8 mouse cellular contexts compared by ENCODE assay signal in the genomic region with DNA sequence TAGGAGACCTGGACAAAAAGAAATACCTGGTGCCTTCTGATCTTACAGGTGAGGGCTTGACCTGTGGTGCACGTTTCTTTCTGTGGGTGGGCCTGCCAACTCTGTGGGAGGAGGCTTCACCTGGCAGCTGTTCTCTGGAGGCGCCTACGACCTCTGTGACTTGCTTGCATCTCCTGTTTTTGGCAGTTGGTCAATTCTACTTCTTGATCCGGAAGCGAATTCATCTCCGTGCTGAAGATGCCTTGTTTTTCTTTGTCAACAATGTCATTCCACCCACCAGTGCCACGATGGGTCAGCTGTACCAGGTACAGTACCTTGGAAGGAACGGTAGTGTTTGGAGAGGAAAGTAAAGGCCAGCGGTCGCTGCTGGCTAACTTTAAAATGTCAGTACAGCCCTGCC. TPM values are rescaled to one million over a fixed set of nuclear protein-coding genes. Genes with fewer than 3 reads are reported as not detected.
DNase-seq lines count a peak whose midpoint lies in the region; ATAC-seq lines count a peak whose summit lies in the region.

No protein-coding gene starts in this region.

- H3K4me2 ChIP-seq in intestine, embryonic 16.5 days (ENCODE audit: low read depth, low read length) = peak overlapping the region; percentile 57

- peak overlapping the region; percentile 86 for H3K9ac ChIP-seq in intestine, embryonic 16.5 days (ENCODE audit: low read depth, low read length)

- H3K27ac ChIP-seq in embryonic facial prominence, embryonic 10.5 days (replicated peaks) = no peak overlapping the region
- peak overlapping the region; percentile 13; the same call in 1 of the 2 replicates for H3K27ac ChIP-seq in intestine, embryonic 16.5 days (ENCODE audit: low read length)

- H3K36me3 ChIP-seq in embryonic facial prominence, embryonic 10.5 days (replicated peaks) = peaks cover 51% of the 10 kb centered on the region
- peaks cover 19% of the 10 kb centered on the region for H3K36me3 ChIP-seq in intestine, embryonic 16.5 days (ENCODE audit: control insufficient read depth, insufficient read depth, low read length)

- 87% methylated on average over 10 of the region's 10 CpGs for WGBS in embryonic facial prominence, embryonic 10.5 days
- 74% methylated on average over 10 of the region's 10 CpGs for WGBS in intestine, embryonic 16.5 days

- H3K27me3 ChIP-seq in embryonic facial prominence, embryonic 10.5 days (replicated peaks; ENCODE audit: low read depth, poor library complexity, severe bottlenecking) = no peaks in the 10 kb centered on the region
- no peaks in the 10 kb centered on the region for H3K27me3 ChIP-seq in intestine, embryonic 16.5 days (replicated peaks; ENCODE audit: control insufficient read depth, insufficient read depth, low read length)

- peak overlapping the region; percentile 71 for H3K4me3 ChIP-seq in embryonic facial prominence, embryonic 10.5 days
- H3K4me3 ChIP-seq in intestine, embryonic 16.5 days (ENCODE audit: low read length) = peak overlapping the region; percentile 81

- H3K4me1 ChIP-seq in embryonic facial prominence, embryonic 10.5 days = peaks cover 28% of the 10 kb centered on the region
- peaks cover 17% of the 10 kb centered on the region for H3K4me1 ChIP-seq in intestine, embryonic 16.5 days (ENCODE audit: control insufficient read depth, insufficient read depth, low read length)

- no peak for ATAC-seq in intestine, embryonic 16.5 days
- ATAC-seq in CD4-positive, CD25-positive, alpha-beta regulatory T cell, adult 4 months = no peak

- peak; percentile 94 for DNase-seq in heart, adult 11 months
- no peak for DNase-seq in heart, adult 9 months (ENCODE audit: low spot score in 2 of 2)
- DNase-seq in embryonic facial prominence, embryonic 10.5 days (ENCODE audit: low spot score) = no peak
- peak; percentile 24 for DNase-seq in lung, postnatal 36 days
- DNase-seq in adrenal gland, postnatal 4 days (ENCODE audit: low spot score in 2 of 2) = no peak
- no peak for DNase-seq in ovary, postnatal 10 days (ENCODE audit: low spot score)

- no peaks in the 10 kb centered on the region for H3K9me3 ChIP-seq in embryonic facial prominence, embryonic 10.5 days
- H3K9me3 ChIP-seq in intestine, embryonic 16.5 days (ENCODE audit: control insufficient read depth, low read length) = no peaks in the 10 kb centered on the region

RNA-seq across cellular contexts. Expression of a gene that starts 1.5 kb away (rescaled TPM):
- polyA plus RNA-seq in embryonic facial prominence, embryonic 10.5 days (2016; fragmentation: Nextera tagmentation; extraction: Ambion mirVana) = 317 and 331 TPM in 2 replicates
- polyA plus RNA-seq in intestine, embryonic 16.5 days (2015; fragmentation: Nextera tagmentation; extraction: Ambion mirVana) = 639 and 679 TPM in 2 replicates
- polyA plus RNA-seq in CD4-positive, CD25-positive, alpha-beta regulatory T cell, adult 4 months (2017; shearing (Covaris generic)) = 100 to 1,000 TPM; 282 to 355 TPM
- total RNA-seq in adrenal gland, postnatal 4 days (2021) = 100 to 1,000 TPM; 294 to 311 TPM

RNA-seq across cellular contexts. Expression of a gene that starts 3.2 kb away (rescaled TPM):
- polyA plus RNA-seq in embryonic facial prominence, embryonic 10.5 days (2016; fragmentation: Nextera tagmentation; extraction: Ambion mirVana) = 96.5 and 98.3 TPM in 2 replicates
- 49.7 and 53.1 TPM in 2 replicates for polyA plus RNA-seq in intestine, embryonic 16.5 days (2015; fragmentation: Nextera tagmentation; extraction: Ambion mirVana)
- 10 to 100 TPM; 41.3 to 43.5 TPM for polyA plus RNA-seq in CD4-positive, CD25-positive, alpha-beta regulatory T cell, adult 4 months (2017; shearing (Covaris generic))
- 10 to 100 TPM; 51.4 to 53.4 TPM for total RNA-seq in adrenal gland, postnatal 4 days (2021)

RNA-seq across cellular contexts. Expression of a gene that starts 8.0 kb away (rescaled TPM):
- polyA plus RNA-seq in embryonic facial prominence, embryonic 10.5 days (2016; fragmentation: Nextera tagmentation; extraction: Ambion mirVana) = 59.0 and 59.8 TPM in 2 replicates
- polyA plus RNA-seq in intestine, embryonic 16.5 days (2015; fragmentation: Nextera tagmentation; extraction: Ambion mirVana) = 23.8 and 26.0 TPM in 2 replicates
- 1 to 10 TPM; 4.0 to 4.6 TPM for polyA plus RNA-seq in CD4-positive, CD25-positive, alpha-beta regulatory T cell, adult 4 months (2017; shearing (Covaris generic))
- 10 to 100 TPM; 35.5 to 38.2 TPM for total RNA-seq in adrenal gland, postnatal 4 days (2021)

RNA-seq across cellular contexts. Expression of a gene that starts 10.1 kb away (rescaled TPM):
- polyA plus RNA-seq in embryonic facial prominence, embryonic 10.5 days (2016; fragmentation: Nextera tagmentation; extraction: Ambion mirVana) = 157 and 161 TPM in 2 replicates
- polyA plus RNA-seq in intestine, embryonic 16.5 days (2015; fragmentation: Nextera tagmentation; extraction: Ambion mirVana) = 92.6 and 106 TPM in 2 replicates
- 10 to 100 TPM; 69.7 to 79.3 TPM for polyA plus RNA-seq in CD4-positive, CD25-positive, alpha-beta regulatory T cell, adult 4 months (2017; shearing (Covaris generic))
- total RNA-seq in adrenal gland, postnatal 4 days (2021) = 10 to 100 TPM; 65.5 to 70.9 TPM

RNA-seq across cellular contexts. Expression of a gene that starts 11.4 kb away (rescaled TPM):
- 23.9 and 25.3 TPM in 2 replicates for polyA plus RNA-seq in embryonic facial prominence, embryonic 10.5 days (2016; fragmentation: Nextera tagmentation; extraction: Ambion mirVana)
- 20.7 and 20.9 TPM in 2 replicates for polyA plus RNA-seq in intestine, embryonic 16.5 days (2015; fragmentation: Nextera tagmentation; extraction: Ambion mirVana)
- polyA plus RNA-seq in CD4-positive, CD25-positive, alpha-beta regulatory T cell, adult 4 months (2017; shearing (Covaris generic)) = 10 to 100 TPM; 21.1 to 25.4 TPM
- total RNA-seq in adrenal gland, postnatal 4 days (2021) = 100 to 1,000 TPM; 119 to 130 TPM

Comparison
In these comparisons a context has a peak if more than half of its experiments do, and no peak if none do; other contexts are left out.
1. DNase-seq: peak in heart, adult 11 months (single experiment) and lung, postnatal 36 days (single experiment); none in heart, adult 9 months (0 of 2), embryonic facial prominence, embryonic 10.5 days (single experiment), adrenal gland, postnatal 4 days (0 of 2) and ovary, postnatal 10 days (single experiment).